Mouse (Mus musculus): Measurements from ENCODE around the gene Lin7a.

DNA sequence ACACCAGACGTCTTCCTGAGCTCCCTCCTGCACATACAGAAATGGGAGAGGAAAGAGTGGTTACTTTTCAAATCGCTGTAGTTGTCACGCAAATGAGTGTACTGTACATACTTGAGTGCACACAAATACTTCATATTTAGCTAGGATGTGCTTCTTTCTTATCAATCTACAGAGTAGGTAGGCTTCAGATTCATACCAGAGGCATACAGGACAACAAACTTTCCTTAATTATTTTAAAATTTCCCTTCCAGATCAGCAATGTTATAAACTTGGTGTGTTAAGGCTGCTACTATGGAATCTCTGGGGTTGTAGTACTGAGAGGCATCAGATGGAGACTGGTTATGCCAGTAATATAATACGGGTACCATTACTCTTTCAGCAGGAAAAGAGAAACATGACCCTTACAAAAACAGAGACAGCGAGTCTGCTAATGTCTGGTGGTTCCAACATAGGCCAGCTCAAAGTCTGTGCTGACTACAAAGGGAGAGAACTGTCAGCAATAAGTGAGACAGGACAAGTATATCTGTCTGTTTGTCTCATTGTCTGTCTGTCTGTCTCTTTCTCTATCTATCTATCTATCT is 21.8 kb upstream of the Lin7a start:
- TF ChIP-seq POLR2A (IDR thresholded peaks at IDR 0.05; ENCODE audit: borderline replicate concordance, low read depth, low read length) (no peak), CTCF (IDR thresholded peaks at IDR 0.05; ENCODE audit: low read depth, low read length) (no peak)

Data from bone marrow macrophage, adult 2 months (primary cell).